Mouse (Mus musculus): ENCODE measurements around the gene Tmem72. TPM values are rescaled to one million over a fixed set of nuclear protein-coding genes. Genes with fewer than 3 reads are reported as not detected.

Tmem72 gene
- polyA plus RNA-seq, 1 experiment from 2014 or later: 23.5 TPM

- H3K36me3 ChIP-seq (ENCODE audit: insufficient read depth, low read length): no peaks in the 10 kb centered on the region
These were observed 19.3 kb downstream of the Tmem72 start for GRCm38 (mm10) chr6:116697413-116697812.

GRCm38 (mm10) chr6:116694346-116694745 is 22.4 kb downstream of the Tmem72 start:
- Histone ChIP-seq H3K9ac (ENCODE audit: low read depth, low read length) (no peak overlapping the region), H3K4me1 (replicated peaks; ENCODE audit: insufficient read depth, low read length) (no peaks in the 10 kb centered on the region), H3K9me3 (replicated peaks; ENCODE audit: low read length) (no peaks in the 10 kb centered on the region), H3K4me3 (replicated peaks; ENCODE audit: low read depth, low read length) (no peak overlapping the region), H3K27me3 (ENCODE audit: insufficient read depth, low read length) (no peaks in the 10 kb centered on the region), H3K36me3 (ENCODE audit: insufficient read depth, low read length) (no peaks in the 10 kb centered on the region), H3K27ac (no peak overlapping the region), H3K4me2 (ENCODE audit: low read length) (no peak overlapping the region)
- WGBS: 82% methylated on average over 3 of the region's 3 CpGs
- DNase-seq (ENCODE audit: low spot score): no peak
- no peak for TF ChIP-seq CTCF (IDR thresholded peaks at IDR 0.05; ENCODE audit: low read depth)
- ATAC-seq (replicated peaks; ENCODE audit: low FRiP score, low read depth): no peak

More at GRCm38 (mm10) chr6:116697413-116697812, 19.3 kb downstream of the Tmem72 start:
- no peak for ATAC-seq (replicated peaks; ENCODE audit: low FRiP score, low read depth)
- Histone ChIP-seq H3K4me1 (replicated peaks; ENCODE audit: insufficient read depth, low read length) (no peaks in the 10 kb centered on the region), H3K4me3 (replicated peaks; ENCODE audit: low read depth, low read length) (no peak overlapping the region), H3K9ac (ENCODE audit: low read depth, low read length) (no peak overlapping the region), H3K27ac (no peak overlapping the region), H3K27me3 (ENCODE audit: insufficient read depth, low read length) (no peaks in the 10 kb centered on the region), H3K4me2 (ENCODE audit: low read length) (no peak overlapping the region), H3K9me3 (replicated peaks; ENCODE audit: low read length) (no peaks in the 10 kb centered on the region)
- DNase-seq (ENCODE audit: low spot score): no peak
- peak; percentile 66 for TF ChIP-seq CTCF (IDR thresholded peaks at IDR 0.05; ENCODE audit: low read depth)
- WGBS: 57% methylated on average over 2 of the region's 2 CpGs

- no peak for DNase-seq (ENCODE audit: low spot score)
- no peak for TF ChIP-seq CTCF (IDR thresholded peaks at IDR 0.05; ENCODE audit: low read depth)
- H3K4me1 ChIP-seq (replicated peaks; ENCODE audit: insufficient read depth, low read length): no peaks in the 10 kb centered on the region
- H3K27ac ChIP-seq: no peak overlapping the region
- H3K36me3 ChIP-seq (ENCODE audit: insufficient read depth, low read length): no peaks in the 10 kb centered on the region
- H3K9me3 ChIP-seq (replicated peaks; ENCODE audit: low read length): no peaks in the 10 kb centered on the region
- no peak for ATAC-seq (replicated peaks; ENCODE audit: low FRiP score, low read depth)
- no peaks in the 10 kb centered on the region for H3K27me3 ChIP-seq (ENCODE audit: insufficient read depth, low read length)
- H3K4me3 ChIP-seq (replicated peaks; ENCODE audit: low read depth, low read length): no peak overlapping the region
- 61% methylated on average over 4 of the region's 4 CpGs for WGBS
- H3K4me2 ChIP-seq (ENCODE audit: low read length): no peak overlapping the region
- H3K9ac ChIP-seq (ENCODE audit: low read depth, low read length): no peak overlapping the region
These were observed 23.1 kb downstream of the Tmem72 start for GRCm38 (mm10) chr6:116693639-116694038.

- H3K4me3 ChIP-seq (replicated peaks; ENCODE audit: low read depth, low read length): no peak overlapping the region
- 39% methylated on average over 6 of the region's 6 CpGs for WGBS
- DNase-seq (ENCODE audit: low spot score) (peak; percentile 36), ATAC-seq (replicated peaks; ENCODE audit: low FRiP score, low read depth) (no peak)
- no peak overlapping the region for H3K9ac ChIP-seq (ENCODE audit: low read depth, low read length)
- no peaks in the 10 kb centered on the region for H3K36me3 ChIP-seq (ENCODE audit: insufficient read depth, low read length)
- TF ChIP-seq CTCF (IDR thresholded peaks at IDR 0.05; ENCODE audit: low read depth): no peak
- H3K27ac ChIP-seq: no peak overlapping the region
- H3K4me1 ChIP-seq (replicated peaks; ENCODE audit: insufficient read depth, low read length): no peaks in the 10 kb centered on the region
- no peaks in the 10 kb centered on the region for H3K27me3 ChIP-seq (ENCODE audit: insufficient read depth, low read length)
- H3K9me3 ChIP-seq (replicated peaks; ENCODE audit: low read length): no peaks in the 10 kb centered on the region
- H3K4me2 ChIP-seq (ENCODE audit: low read length): no peak overlapping the region
These were observed 34.4 kb downstream of the Tmem72 start for GRCm38 (mm10) chr6:116682317-116682716.

GRCm38 (mm10) chr6:116679563-116680288 is 37.0 kb downstream of the Tmem72 start:
- no peak overlapping the region for H3K9ac ChIP-seq (ENCODE audit: low read depth, low read length)
- no peaks in the 10 kb centered on the region for H3K4me1 ChIP-seq (replicated peaks; ENCODE audit: insufficient read depth, low read length)
- DNase-seq (ENCODE audit: low spot score) (no peak), ATAC-seq (replicated peaks; ENCODE audit: low FRiP score, low read depth) (no peak)
- H3K36me3 ChIP-seq (ENCODE audit: insufficient read depth, low read length): no peaks in the 10 kb centered on the region
- no peak overlapping the region for H3K4me3 ChIP-seq (replicated peaks; ENCODE audit: low read depth, low read length)
- no peaks in the 10 kb centered on the region for H3K9me3 ChIP-seq (replicated peaks; ENCODE audit: low read length)
- H3K27ac ChIP-seq: no peak overlapping the region
- WGBS: 57% methylated on average over 5 of the region's 5 CpGs
- no peak overlapping the region for H3K4me2 ChIP-seq (ENCODE audit: low read length)
- no peak for TF ChIP-seq CTCF (IDR thresholded peaks at IDR 0.05; ENCODE audit: low read depth)
- no peaks in the 10 kb centered on the region for H3K27me3 ChIP-seq (ENCODE audit: insufficient read depth, low read length)

GRCm38 (mm10) chr6:116677321-116677720 is 39.4 kb downstream of the Tmem72 start:
- Histone ChIP-seq H3K27me3 (ENCODE audit: insufficient read depth, low read length) (no peaks in the 10 kb centered on the region), H3K4me2 (ENCODE audit: low read length) (no peak overlapping the region), H3K4me1 (replicated peaks; ENCODE audit: insufficient read depth, low read length) (peaks cover 5% of the 10 kb centered on the region), H3K9ac (ENCODE audit: low read depth, low read length) (no peak overlapping the region), H3K9me3 (replicated peaks; ENCODE audit: low read length) (no peaks in the 10 kb centered on the region), H3K36me3 (ENCODE audit: insufficient read depth, low read length) (no peaks in the 10 kb centered on the region), H3K4me3 (replicated peaks; ENCODE audit: low read depth, low read length) (no peak overlapping the region), H3K27ac (no peak overlapping the region)
- ATAC-seq (replicated peaks; ENCODE audit: low FRiP score, low read depth): no peak
- no peak for DNase-seq (ENCODE audit: low spot score)
- TF ChIP-seq CTCF (IDR thresholded peaks at IDR 0.05; ENCODE audit: low read depth): no peak
- WGBS: 63% methylated on average over 6 of the region's 6 CpGs
